Mouse (Mus musculus) cortical plate, adult 2 months (tissue): ENCODE data around the gene Ephb2. TPM values are rescaled to one million over a fixed set of nuclear protein-coding genes. Genes with fewer than 3 reads are reported as not detected.

Source experiments
- H3K27ac ChIP-seq: fragments of 200-500 bp; 2 replicates; pipeline ENCODE4 v1.5.1; 2012; ENCODE audit warnings: low read length, control low read depth, inconsistent platforms; ENCODE audit not compliant: insufficient read depth
- H3K4me1 ChIP-seq: fragments of 200-500 bp; 2 replicates; pipeline ENCODE4 v1.6.1; 2011; ENCODE audit warnings: low read length; ENCODE audit not compliant: control insufficient read depth, insufficient read depth
- H3K4me3 ChIP-seq: fragments of 200-500 bp; 2 replicates; pipeline ENCODE4 v1.5.1; 2011; ENCODE audit warnings: mild to moderate bottlenecking, low read length, control low read depth; ENCODE audit not compliant: insufficient read depth
- CTCF ChIP-seq: fragments of 200-500 bp; IDR thresholded peaks from 2 replicates; pipeline ENCODE4 v1.5.1; 2011; ENCODE audit warnings: mild to moderate bottlenecking, control low read depth, low read length; ENCODE audit not compliant: insufficient read depth; ENCODE audit errors: extremely low read depth
- POLR2A ChIP-seq: fragments of 200-500 bp; IDR thresholded peaks from 2 replicates; pipeline ENCODE4 v1.6.1; 2011; ENCODE audit warnings: mild to moderate bottlenecking, low read length, control low read depth; ENCODE audit not compliant: insufficient read depth; ENCODE audit errors: extremely low read depth
- polyA plus RNA-seq: library from polyadenylated mRNA; depleted of rRNA; stranded (reverse); fragments of >200 nt; gene quantifications from 2 replicates; pipeline ENCODE4 v1.2.3, GENCODE M21; 2012

The Ephb2 gene
- polyA plus RNA-seq, 1 experiment = 17.1 TPM

DNA sequence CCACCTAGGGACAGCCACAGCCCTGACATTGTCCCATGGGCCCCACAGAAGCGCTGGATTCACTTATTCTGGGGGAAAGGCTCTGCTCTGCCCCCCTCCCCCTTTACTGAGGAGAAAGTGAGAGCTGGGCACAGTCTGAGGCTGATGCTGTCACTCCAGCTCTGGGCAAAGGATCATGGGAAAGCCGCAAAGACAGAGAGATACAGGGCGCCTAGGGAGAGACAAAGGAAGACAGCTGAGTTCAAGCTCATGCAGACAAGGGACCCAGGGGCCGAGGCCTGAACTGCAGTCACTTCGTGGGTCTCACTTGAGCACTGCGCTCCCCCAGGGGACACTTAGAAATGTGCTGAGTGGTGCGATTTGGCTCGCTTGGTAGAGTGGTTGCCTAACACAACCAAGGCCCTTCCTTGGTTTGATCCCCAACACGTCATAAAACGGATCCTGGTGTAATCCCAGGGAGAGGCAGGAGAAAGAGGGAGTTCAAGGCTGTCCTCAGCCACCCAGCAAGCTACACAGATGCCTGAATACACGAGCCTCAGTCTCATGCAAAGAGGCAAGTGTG is 28.3 kb downstream of the Ephb2 start:
- H3K27ac ChIP-seq = no peak overlapping the region
- no peak overlapping the region for H3K4me3 ChIP-seq
- TF ChIP-seq CTCF (no peak), POLR2A (no peak)
- no peaks in the 10 kb centered on the region for H3K4me1 ChIP-seq

DNA sequence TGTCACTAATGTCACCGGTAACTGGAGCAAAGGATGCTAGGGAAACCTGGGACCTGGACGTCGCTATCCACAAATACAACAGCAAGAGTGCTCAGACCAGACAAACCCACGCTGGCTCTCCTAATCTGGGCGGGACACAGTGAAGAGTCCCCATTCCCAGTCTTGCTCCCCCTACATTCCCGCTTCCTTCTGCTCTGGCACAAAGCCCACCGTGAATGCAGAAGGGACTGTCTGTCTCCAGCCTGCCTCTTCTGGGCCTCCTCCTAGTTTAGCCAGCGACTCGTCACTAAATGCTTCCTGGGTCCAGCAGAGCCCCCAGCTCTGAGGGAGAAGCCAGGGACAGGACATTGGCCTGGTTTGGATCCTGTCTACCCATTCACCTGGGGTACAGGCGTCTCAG is 29.5 kb downstream of the Ephb2 start:
- peaks cover 2% of the 10 kb centered on the region; the same call in 1 of the 2 replicates for H3K4me1 ChIP-seq
- no peak overlapping the region for H3K27ac ChIP-seq
- TF ChIP-seq POLR2A (no peak), CTCF (no peak)
- no peak overlapping the region for H3K4me3 ChIP-seq

DNA sequence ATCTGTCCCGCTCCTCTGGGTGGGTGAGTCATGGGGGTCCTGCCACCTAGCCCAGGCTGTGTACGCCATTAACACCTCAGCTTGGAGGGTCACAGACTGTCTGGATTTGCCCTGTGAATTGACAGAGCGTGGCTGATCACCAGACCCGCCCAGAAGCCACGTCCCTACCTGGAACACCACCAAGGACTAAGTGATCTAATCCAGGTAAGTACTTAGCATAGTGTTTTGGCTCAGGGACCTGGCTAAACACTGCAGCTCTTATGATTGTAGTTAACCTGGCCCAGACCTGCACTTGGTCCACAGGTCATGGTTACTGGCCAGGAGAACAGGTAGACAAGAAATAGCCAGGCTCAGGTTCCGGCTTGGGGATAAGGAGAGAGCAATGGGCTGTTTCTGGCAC is 31.4 kb downstream of the Ephb2 start:
- Histone ChIP-seq H3K4me3 (no peak overlapping the region), H3K4me1 (peaks cover 6% of the 10 kb centered on the region; the same call in 1 of the 2 replicates), H3K27ac (no peak overlapping the region)
- TF ChIP-seq CTCF = no peak
- no peak for TF ChIP-seq POLR2A

DNA sequence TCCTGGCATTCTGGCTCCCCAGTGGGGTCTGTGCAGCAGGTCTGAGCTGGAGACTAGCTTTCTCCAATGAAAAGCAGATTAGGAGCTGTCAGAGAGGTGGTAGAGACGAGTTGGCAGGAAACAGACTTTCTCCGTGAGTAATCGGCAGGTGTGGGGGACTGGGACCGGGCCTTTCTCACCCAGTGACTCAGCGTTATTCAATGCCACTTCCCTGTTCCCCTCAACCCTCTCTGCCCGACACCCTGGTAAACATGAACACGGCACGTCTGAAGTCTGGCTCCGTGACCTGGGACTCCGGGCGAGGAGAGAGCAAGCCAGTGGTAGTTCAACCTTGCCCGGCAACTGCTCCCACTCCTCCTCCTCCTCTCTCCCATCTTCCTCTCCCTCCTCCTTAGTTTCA is 33.3 kb downstream of the Ephb2 start:
- TF ChIP-seq CTCF (no peak), POLR2A (no peak)

DNA sequence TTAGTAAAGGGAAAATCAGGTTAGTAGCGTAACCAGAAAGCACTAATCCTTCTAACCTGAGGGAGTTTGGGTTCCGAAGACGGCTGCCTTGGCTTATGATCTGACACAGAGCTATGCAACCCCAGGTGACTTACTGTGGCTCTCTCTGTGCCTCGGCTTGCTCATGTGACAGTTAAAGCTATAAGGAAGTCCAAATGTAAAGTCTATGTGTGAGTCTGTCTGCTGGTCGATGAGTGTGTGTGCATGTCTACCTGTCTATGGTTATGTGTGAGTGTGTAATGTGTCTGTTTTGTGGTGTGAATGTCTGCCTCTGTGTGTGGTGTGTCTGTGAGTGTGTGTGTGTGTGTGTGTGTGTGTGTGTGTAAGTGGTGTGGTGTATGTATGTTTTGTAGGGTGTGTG is 33.8 kb downstream of the Ephb2 start:
- Histone ChIP-seq H3K4me3 (no peak overlapping the region), H3K4me1 (peaks cover 6% of the 10 kb centered on the region; the same call in 1 of the 2 replicates), H3K27ac (no peak overlapping the region)
- TF ChIP-seq CTCF (no peak), POLR2A (no peak)

More for the DNA sequence above, 33.3 kb downstream of the Ephb2 start:
- peaks cover 6% of the 10 kb centered on the region; the same call in 1 of the 2 replicates for H3K4me1 ChIP-seq
- H3K27ac ChIP-seq = no peak overlapping the region
- no peak overlapping the region for H3K4me3 ChIP-seq

DNA sequence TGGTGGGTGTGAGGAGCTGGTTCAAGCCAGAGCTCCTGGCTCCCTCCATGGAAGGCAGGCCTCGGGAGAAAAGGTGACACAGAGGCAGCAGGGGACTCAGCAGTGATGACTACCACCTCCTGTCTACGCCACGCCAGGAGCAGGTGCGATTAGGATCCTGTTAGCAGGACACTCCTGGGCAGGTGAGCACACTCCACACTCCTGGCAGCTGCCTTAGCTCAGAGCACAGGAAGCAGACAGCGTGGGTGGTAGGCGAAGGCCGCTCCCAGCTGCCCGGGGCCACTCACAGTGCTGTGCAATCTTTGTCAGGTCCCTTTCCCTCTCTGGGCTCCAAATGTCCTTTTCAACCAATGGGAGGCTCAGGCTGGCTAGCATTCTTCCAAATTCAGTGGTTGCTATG is 34.3 kb downstream of the Ephb2 start:
- H3K4me3 ChIP-seq = no peak overlapping the region
- TF ChIP-seq POLR2A (no peak), CTCF (no peak)
- H3K4me1 ChIP-seq = peaks cover 6% of the 10 kb centered on the region; the same call in 1 of the 2 replicates
- H3K27ac ChIP-seq = no peak overlapping the region

DNA sequence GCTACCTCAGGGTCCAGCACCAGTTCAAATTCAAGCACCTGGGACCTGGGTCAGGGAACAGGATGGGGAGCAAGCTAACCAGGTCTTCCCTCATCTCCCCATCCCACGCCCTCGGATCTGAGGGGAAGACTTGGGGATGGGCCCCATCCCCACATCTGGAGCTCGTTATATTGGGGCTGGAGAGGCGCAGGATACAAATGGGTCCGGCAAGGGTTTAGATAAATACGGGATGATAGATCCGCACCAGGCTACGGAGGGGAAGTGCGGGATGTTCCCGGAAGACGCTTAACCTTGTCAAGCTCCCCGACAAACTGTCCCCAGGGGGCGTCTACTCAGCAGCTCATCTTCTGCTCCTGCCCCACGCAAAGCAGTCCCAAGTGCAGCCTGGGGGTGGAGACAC is 35.4 kb downstream of the Ephb2 start:
- peaks cover 6% of the 10 kb centered on the region; the same call in 1 of the 2 replicates for H3K4me1 ChIP-seq
- no peak for TF ChIP-seq POLR2A
- TF ChIP-seq CTCF = no peak
- no peak overlapping the region for H3K27ac ChIP-seq
- H3K4me3 ChIP-seq = no peak overlapping the region

DNA sequence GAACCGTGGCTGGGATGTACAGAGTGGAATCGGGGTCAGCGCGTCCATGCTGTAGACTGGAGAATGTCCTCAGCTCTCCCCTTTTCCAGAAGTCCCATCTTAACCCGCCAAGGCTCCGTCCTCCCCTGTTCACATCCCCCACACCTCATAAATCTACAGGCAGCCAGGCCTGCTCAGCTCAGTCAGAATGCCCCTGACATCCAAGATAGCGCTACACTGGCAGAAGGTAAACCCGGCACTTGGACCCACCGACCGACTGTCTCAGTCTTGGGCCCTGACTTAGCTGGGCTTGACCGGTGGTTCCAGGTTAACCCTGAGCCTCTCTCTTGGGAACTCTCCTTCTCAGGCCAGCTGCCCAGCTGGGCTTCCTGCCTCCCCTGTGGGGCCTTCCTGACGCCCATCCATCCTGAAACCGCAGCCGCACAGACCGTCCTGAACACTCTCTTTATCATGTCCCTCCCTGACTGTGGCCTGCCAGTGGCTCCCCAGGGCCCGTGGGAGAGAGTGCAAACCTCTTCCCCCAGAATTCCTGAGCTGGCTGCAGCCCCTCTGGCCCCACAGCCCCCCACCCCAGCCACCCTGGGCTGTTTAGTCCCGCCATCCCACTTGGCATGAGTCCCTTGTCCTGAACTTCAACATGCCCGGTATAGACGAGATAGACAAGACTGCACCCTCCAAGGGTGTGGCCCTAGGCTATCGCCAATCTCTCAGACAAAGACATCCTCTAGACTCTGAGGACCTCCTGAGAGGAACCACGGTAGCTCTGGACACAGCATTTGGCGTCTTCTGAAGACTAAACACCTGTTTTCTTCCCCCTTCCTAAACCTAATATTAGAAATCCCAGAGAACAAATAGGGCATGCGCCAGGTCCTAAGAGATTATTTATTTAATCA is 37.9 kb downstream of the Ephb2 start:
- no peak overlapping the region for H3K4me3 ChIP-seq
- no peak overlapping the region for H3K27ac ChIP-seq
- TF ChIP-seq POLR2A (no peak), CTCF (no peak)
- peaks cover 13% of the 10 kb centered on the region for H3K4me1 ChIP-seq

DNA sequence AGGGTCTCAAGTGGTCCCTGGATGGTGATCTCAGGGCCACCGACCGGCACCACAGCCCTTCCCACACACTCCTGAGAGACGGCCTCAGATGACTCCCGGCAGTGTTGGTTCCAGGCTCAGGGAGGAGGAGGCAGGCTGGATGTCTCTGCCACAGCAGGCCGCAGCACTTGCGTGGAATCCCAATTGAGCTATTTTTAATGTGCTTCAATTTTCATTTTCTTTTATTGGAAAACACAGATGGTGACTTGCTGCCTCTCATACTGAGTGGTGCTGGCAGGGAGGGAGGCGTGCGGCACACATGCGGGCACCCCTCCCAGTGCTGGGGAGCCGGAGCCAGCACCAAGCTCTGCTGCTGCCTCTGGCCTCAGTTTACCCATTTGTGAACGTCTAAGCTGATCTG is 42.5 kb downstream of the Ephb2 start:
- no peak for TF ChIP-seq CTCF
- no peak overlapping the region for H3K4me3 ChIP-seq
- H3K4me1 ChIP-seq = peaks cover 7% of the 10 kb centered on the region
- no peak overlapping the region for H3K27ac ChIP-seq

DNA sequence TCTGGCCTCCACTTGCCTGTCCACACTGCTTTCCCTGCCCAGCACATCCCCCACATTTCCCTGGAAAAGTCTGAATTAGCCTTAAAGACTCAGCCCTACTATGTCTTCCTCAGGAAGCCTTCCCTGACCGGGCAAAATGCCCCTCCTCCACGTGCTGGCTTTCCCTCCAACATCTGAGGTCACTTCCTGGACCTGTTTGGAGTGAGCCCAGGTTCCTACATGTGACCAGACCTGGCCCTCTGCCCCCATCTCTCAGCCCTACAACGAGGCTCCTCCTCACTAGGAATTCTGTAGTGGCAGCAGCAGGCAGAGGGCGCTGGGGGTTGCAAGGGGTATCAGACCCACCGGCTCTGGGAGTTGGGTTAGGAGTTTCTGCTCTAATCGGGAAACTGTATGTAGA is 46.0 kb downstream of the Ephb2 start:
- TF ChIP-seq POLR2A (no peak), CTCF (no peak)
- no peak overlapping the region for H3K4me3 ChIP-seq
- H3K4me1 ChIP-seq = peaks cover 7% of the 10 kb centered on the region
- H3K27ac ChIP-seq = no peak overlapping the region
